ENCODE assay signal across 14 mouse cellular contexts in genomic region chr10:9204096-9204495, GRCm38 (mm10).
DNase-seq lines count a peak whose midpoint lies in the region; ATAC-seq lines count a peak whose summit lies in the region.
"Had no signal": no experiment of that assay in that cellular context is flagged by ENCODE, and none has a peak within 500 bp of the region (broad histone marks: within the 10 kb centered on the region; RNA-seq: fewer than 3 reads in every experiment).

No protein-coding gene starts in this region.

- intact Hi-C loops in heart, postnatal 25 days (cut with DNase I) = no loop called here

- ATAC-seq in cerebellum, adult (ENCODE audit: insufficient number of reproducible peaks, low FRiP score, low TSS enrichment) = peak; percentile 85
- no peak for ATAC-seq in granulocyte monocyte progenitor cell, adult 5-6 weeks (replicated peaks; ENCODE audit: poor library complexity, severe bottlenecking)
- ATAC-seq: intestine, embryonic 16.5 days; midbrain, embryonic 16.5 days had no signal

- no peak for DNase-seq in cerebellum, postnatal 4 days (ENCODE audit: low spot score in 2 of 2)
- DNase-seq in frontal cortex, adult 2 months (ENCODE audit: extremely low spot score in 1 of 2, low spot score in 1 of 2) = peak; percentile 35 to 72
- DNase-seq in layer of hippocampus, postnatal 25 days (ENCODE audit: extremely low spot score in 1 of 2, low spot score in 1 of 2) = peak; percentile 23 to 25
- DNase-seq in right cerebral cortex, postnatal 14 days = peak; percentile 19
- no peak for DNase-seq in heart, postnatal 25 days (ENCODE audit: low spot score)
- no peak for DNase-seq in MN1 (ENCODE audit: low spot score)
- DNase-seq: heart, postnatal 36 days; lung, postnatal 36 days; spleen, adult 18-20 months; thymus, adult 2 months had no signal

Comparison
In these comparisons a context has a peak if more than half of its experiments do, and no peak if none do; other contexts are left out.
1. DNase-seq: peak in frontal cortex, adult 2 months (2 of 2), layer of hippocampus, postnatal 25 days (2 of 2) and right cerebral cortex, postnatal 14 days (single experiment); none in cerebellum, postnatal 4 days (0 of 2), heart, postnatal 25 days (single experiment) and MN1 (single experiment).